Mouse (Mus musculus) heart, embryonic 12.5 days (tissue): ENCODE measurements around the gene Pus7. TPM values are rescaled to one million over a fixed set of nuclear protein-coding genes. Genes with fewer than 3 reads are reported as not detected.
A peak's percentile ranks its signal among the peaks of the same experiment; 100 is the strongest.

Experiments
- ATAC-seq: fragments of 200-750 bp; cut with Nextera tagmentation; 2 replicates; pipeline ENCODE4 v1.8.0; 2017; ENCODE audit warnings: moderate TSS enrichment, moderate library complexity; ENCODE audit not compliant: insufficient number of reproducible peaks, low FRiP score
- H3K27ac ChIP-seq: fragments of 300-500 bp; sonication (generic); 2 replicates; pipeline ENCODE4 v1.5.1; 2016; ENCODE audit warnings: mild to moderate bottlenecking, moderate library complexity; ENCODE audit not compliant: poor library complexity, severe bottlenecking
- H3K27me3 ChIP-seq: fragments of 300-500 bp; sonication (generic); replicated peaks from 2 replicates; pipeline ENCODE4 v1.6.1; 2016; ENCODE audit warnings: mild to moderate bottlenecking, moderate library complexity
- H3K36me3 ChIP-seq: fragments of 300-500 bp; sonication (generic); 2 replicates; pipeline ENCODE4 v1.6.1; 2016; ENCODE audit warnings: mild to moderate bottlenecking, moderate library complexity
- H3K4me1 ChIP-seq: fragments of 300-500 bp; sonication (generic); replicated peaks from 2 replicates; pipeline ENCODE4 v1.6.1; 2016; ENCODE audit warnings: mild to moderate bottlenecking
- H3K4me2 ChIP-seq: fragments of 300-500 bp; sonication (generic); 2 replicates; pipeline ENCODE4 v1.6.1; 2016; ENCODE audit warnings: mild to moderate bottlenecking, moderate library complexity
- H3K4me3 ChIP-seq: fragments of 300-500 bp; sonication (generic); 2 replicates; pipeline ENCODE4 v1.5.1; 2016; ENCODE audit warnings: mild to moderate bottlenecking
- H3K9ac ChIP-seq: fragments of 300-500 bp; sonication (generic); 2 replicates; pipeline ENCODE4 v1.6.1; 2016; ENCODE audit warnings: mild to moderate bottlenecking, moderate library complexity
- H3K9me3 ChIP-seq: fragments of 300-500 bp; sonication (generic); replicated peaks from 2 replicates; pipeline ENCODE4 v1.6.1; 2016; ENCODE audit warnings: mild to moderate bottlenecking, moderate library complexity
- WGBS: fragments of 180-500 bp; shearing (Covaris S2); methylation state at CpG from one replicate; pipeline ENCODE4 v1.1.7; 2016; 5-methylcytosine and 5-hydroxymethylcytosine counted together
- polyA plus RNA-seq: library from polyadenylated mRNA; unstranded; fragments of >200 nt; fragmentation: Nextera tagmentation; extraction: Ambion mirVana; gene quantifications from 2 replicates; pipeline ENCODE4 v1.2.1, GENCODE M21; 2016

The Pus7 gene
- polyA plus RNA-seq, 1 experiment from 2014 or later: 28.9 TPM

DNA sequence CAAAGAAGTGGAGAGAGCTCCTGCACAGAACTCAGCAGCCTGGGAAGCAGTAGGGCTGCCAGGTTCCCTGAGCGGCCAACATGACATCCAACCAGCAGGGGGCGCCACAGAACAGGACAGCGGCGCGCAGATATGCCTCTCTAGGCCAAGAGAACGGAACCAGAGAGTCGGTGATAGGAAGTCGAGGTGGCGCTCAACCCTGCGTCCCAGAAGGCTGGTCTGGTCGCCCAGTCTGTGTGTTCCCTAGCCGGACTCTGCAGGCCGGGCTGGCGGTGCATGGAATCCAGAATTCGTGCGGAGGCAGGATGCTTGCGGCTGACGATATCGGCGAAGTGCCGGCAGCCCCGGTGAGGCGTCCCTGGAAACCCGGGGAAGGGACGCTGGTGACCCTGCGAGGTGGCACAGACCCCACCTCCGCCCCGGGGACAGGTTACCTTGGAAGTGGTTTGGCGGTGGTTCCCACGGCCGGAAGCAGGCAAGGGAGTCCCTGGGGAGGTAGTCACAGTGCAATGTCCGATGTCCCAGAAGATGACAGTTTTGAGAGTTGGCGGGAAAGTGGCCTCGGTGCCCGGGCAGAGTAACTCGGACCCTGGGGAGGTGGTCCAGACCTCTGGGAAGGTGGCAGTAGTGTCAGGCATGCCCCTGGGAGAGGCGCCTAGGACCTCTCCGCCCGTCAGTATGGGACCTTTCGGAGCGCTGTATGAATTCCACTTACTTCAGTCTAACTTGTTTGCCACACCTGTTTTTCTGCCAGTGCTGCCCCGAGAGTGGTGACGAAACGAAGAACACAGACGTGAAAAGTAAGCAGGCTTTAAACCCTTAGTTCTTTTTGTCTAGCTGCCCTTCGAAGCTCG lies 4.3 kb upstream of the Pus7 start, which contains the start of gene Rint1:
Rint1 (plus strand) TSS at position 176 of the 854 bp plus-strand sequence.
- ATAC-seq: peak; percentile 85
- Histone ChIP-seq H3K4me2 (peak within 1 kb of the TSS; percentile 97), H3K36me3 (peaks cover 19% of the 10 kb centered on the region; the same call in 1 of the 2 replicates), H3K27me3 (no peaks in the 10 kb centered on the region), H3K4me1 (peaks cover 14% of the 10 kb centered on the region), H3K9me3 (no peaks in the 10 kb centered on the region), H3K27ac (peak within 1 kb of the TSS; percentile 68), H3K9ac (peak within 1 kb of the TSS; percentile 92), H3K4me3 (peak within 1 kb of the TSS; percentile 90)
- 2% methylated on average over 47 of the region's 47 CpGs for WGBS

DNA sequence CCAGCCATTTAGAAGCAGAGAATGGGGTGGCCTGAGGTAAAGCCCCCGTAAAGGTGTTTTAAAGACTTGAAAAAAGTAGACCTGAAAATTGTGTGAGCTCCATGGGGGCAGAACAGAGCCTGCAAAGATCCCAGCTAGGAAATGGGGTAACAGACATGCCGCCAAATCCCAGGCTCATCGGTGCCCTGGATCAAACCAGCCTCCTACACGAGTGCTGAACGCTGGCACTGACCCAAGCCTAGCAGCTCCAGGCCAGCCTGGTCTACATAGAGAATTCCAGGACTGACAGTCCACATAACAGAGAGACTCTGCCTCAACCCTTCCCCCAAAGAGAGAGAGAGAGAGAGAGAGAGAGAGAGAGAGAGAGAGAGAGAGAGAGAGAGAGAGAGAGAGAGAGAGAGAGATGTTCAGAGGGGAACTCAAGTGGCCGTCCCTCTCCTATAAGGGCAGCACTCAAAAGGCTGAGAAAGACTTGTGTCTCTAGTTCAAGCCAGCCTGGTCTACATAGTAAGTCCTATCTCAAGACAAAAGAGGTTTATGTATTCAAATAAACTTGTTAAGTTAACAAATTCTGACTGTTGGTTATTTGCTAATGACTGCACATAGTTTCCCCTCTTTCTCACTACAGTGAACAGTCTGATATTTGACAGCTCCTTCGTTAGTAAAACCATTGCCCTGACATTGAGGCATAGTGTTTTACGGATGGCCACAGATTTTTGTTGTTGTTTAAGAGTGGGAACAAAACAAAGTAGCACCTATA lies 1.3 kb downstream of the Pus7 start:
- Histone ChIP-seq H3K9me3 (no peaks in the 10 kb centered on the region), H3K27ac (no peak overlapping the region), H3K27me3 (no peaks in the 10 kb centered on the region), H3K4me2 (peak overlapping the region; percentile 71), H3K36me3 (0 out of 2 replicates have a peak, but pooled peaks cover 5% of the 10 kb centered on the region), H3K4me1 (peaks cover 11% of the 10 kb centered on the region), H3K4me3 (peak overlapping the region; percentile 99), H3K9ac (peak overlapping the region; percentile 88)
- ATAC-seq: no peak
- WGBS: 35% methylated on average over 8 of the region's 8 CpGs

DNA sequence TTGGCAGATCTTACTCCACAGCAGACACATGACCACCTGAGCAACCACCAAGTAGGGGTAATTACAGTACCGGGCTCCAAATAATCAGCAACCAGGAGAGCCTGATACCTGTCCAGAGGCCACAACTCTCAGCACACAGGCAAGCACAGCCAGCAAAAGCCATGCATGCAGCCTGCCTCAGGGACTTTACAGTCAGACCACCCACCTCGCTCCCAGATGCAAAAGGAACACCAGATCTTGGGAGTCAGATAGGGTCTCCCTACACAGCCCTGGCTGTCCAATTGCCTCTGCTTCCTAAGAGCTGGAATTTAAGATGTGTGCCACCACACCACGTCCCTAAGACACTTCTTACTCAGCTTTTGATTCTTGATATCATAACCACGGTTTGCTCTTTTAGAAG lies 2.3 kb downstream of the Pus7 start:
- no peaks in the 10 kb centered on the region for H3K9me3 ChIP-seq
- 68% methylated on average over 4 of the region's 4 CpGs for WGBS
- no peak for ATAC-seq

DNA sequence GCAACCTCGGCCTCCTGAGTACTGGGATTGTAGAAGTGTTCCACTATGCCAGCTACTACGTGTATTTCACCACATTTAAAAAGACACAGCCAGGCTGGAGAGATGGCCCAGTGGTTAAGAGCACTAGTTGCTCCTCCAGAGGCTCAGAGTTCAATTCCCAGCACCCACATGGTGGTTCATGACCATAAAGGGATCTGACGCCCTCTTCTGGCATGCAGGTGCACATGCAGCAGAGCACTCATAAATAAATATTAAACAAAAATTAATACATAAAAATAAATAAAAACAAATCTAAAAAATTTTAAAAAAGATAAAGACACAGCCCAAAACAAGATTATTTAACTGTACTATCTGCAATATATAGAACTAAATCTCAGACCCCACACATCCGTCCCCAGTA lies 3.0 kb downstream of the Pus7 start:
- WGBS: 82% methylated on average over 4 of the region's 4 CpGs
- H3K4me2 ChIP-seq: no peak overlapping the region
- no peak for ATAC-seq

More for the DNA sequence above, 2.3 kb downstream of the Pus7 start:
- Histone ChIP-seq H3K4me3 (no peak overlapping the region), H3K27me3 (no peaks in the 10 kb centered on the region), H3K4me2 (no peak overlapping the region), H3K9ac (no peak overlapping the region), H3K4me1 (peaks cover 9% of the 10 kb centered on the region), H3K36me3 (peaks cover 11% of the 10 kb centered on the region), H3K27ac (no peak overlapping the region)

DNA sequence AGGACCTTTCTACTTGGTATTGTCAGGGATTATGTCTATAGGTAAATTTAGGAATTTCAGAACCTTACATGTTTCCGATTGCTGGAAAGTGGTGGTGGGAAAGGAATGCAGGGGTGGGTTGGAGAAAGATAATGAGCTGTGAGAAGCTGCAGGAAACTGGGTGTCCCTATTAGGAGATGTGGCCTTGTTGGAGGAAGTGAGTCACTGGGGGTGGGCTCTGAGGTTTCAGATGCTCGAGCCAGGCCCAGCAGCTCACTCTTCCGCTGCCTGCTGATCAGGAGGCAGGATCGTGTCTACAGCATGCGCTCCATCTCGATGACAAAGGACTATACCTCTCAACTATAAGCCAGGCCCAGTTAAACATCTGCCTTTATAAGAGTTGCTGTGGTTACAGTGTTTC lies 9.3 kb downstream of the Pus7 start:
- Histone ChIP-seq H3K9me3 (no peaks in the 10 kb centered on the region), H3K4me3 (no peak overlapping the region), H3K9ac (no peak overlapping the region), H3K27me3 (no peaks in the 10 kb centered on the region), H3K4me2 (no peak overlapping the region), H3K4me1 (no peaks in the 10 kb centered on the region; the same call in 1 of the 2 replicates), H3K36me3 (peaks cover 48% of the 10 kb centered on the region), H3K27ac (no peak overlapping the region)
- WGBS: 68% methylated on average over 6 of the region's 6 CpGs
- ATAC-seq: no peak

More for the DNA sequence above, 3.0 kb downstream of the Pus7 start:
- H3K27ac ChIP-seq: no peak overlapping the region
- no peak overlapping the region for H3K9ac ChIP-seq
- H3K36me3 ChIP-seq: peaks cover 16% of the 10 kb centered on the region
- no peak overlapping the region for H3K4me3 ChIP-seq
- H3K4me1 ChIP-seq: peaks cover 9% of the 10 kb centered on the region
- H3K27me3 ChIP-seq: no peaks in the 10 kb centered on the region
- no peaks in the 10 kb centered on the region for H3K9me3 ChIP-seq

DNA sequence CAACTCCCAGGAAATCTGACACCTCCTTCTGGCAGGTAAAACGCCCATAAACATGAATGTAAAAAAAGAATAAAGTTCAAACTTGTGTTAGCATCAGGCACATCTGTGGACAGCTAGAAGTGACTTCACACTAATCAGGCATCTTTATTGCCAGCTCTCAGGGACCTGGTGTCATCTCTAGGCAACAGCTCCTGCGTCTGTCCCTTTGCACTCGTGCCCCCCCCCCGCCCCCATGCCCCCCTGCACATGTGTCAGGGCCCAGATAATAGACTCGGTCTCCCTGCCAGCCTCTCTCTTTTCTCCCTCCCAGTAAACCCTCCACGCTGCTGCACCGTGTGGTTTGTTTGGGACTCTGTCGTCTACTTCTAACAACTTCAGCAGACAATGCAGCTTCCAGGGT lies 12.4 kb downstream of the Pus7 start:
- peaks cover 63% of the 10 kb centered on the region for H3K36me3 ChIP-seq
- WGBS: 49% methylated on average over 8 of the region's 8 CpGs
- no peaks in the 10 kb centered on the region for H3K27me3 ChIP-seq
- H3K4me2 ChIP-seq: no peak overlapping the region
- ATAC-seq: peak; percentile 73
- H3K9ac ChIP-seq: no peak overlapping the region
- H3K4me3 ChIP-seq: no peak overlapping the region
- no peaks in the 10 kb centered on the region; the same call in 1 of the 2 replicates for H3K4me1 ChIP-seq
- no peaks in the 10 kb centered on the region for H3K9me3 ChIP-seq
- no peak overlapping the region for H3K27ac ChIP-seq

DNA sequence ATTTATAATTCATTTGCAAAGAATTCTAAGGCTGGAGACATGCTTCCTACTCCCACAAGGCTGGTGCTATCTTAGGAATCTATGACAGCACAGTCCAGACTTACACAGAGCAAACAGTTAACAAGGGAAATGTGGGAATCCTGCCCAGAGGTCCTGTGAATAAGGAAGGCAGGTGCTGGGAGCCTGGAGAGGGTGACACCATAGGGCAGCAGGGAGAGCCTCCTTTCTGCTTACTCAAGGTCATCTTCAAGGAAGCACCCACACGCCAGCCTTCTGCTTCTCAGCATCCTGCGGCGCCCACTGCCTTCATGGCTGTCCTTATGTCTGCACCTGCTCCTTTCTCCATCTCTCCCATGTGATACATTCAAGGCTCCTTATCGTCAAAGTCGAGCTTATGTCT lies 19.0 kb downstream of the Pus7 start:
- no peak for ATAC-seq

DNA sequence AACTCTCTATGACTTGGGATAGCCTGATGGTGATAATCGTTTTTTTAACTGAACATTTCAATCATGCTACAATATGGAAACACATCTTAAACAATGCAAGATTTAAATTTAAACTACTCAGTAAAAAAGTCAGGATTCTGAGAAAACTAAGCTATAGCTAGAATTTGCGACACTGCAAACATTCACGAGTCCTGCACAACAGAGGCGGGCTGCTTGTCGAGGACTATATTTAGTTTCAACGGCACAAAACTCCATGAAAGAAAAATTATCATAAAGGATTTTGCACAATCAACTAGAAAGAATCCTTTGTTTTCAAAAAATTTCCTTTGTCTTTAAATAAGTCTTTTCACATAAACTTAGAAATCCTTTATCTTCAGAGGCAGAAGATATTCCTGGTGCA lies 21.0 kb downstream of the Pus7 start:
- Histone ChIP-seq H3K9ac (no peak overlapping the region), H3K4me3 (no peak overlapping the region), H3K36me3 (peaks cover 48% of the 10 kb centered on the region), H3K9me3 (no peaks in the 10 kb centered on the region), H3K4me2 (no peak overlapping the region), H3K27me3 (no peaks in the 10 kb centered on the region), H3K4me1 (no peaks in the 10 kb centered on the region), H3K27ac (no peak overlapping the region)
- WGBS: 87% methylated on average over 6 of the region's 6 CpGs
- no peak for ATAC-seq

More for the DNA sequence above, 19.0 kb downstream of the Pus7 start:
- Histone ChIP-seq H3K4me3 (no peak overlapping the region), H3K27ac (no peak overlapping the region), H3K36me3 (peaks cover 55% of the 10 kb centered on the region), H3K4me2 (no peak overlapping the region), H3K27me3 (no peaks in the 10 kb centered on the region), H3K9me3 (no peaks in the 10 kb centered on the region), H3K9ac (no peak overlapping the region), H3K4me1 (no peaks in the 10 kb centered on the region)
- WGBS: 87% methylated on average over 5 of the region's 5 CpGs

DNA sequence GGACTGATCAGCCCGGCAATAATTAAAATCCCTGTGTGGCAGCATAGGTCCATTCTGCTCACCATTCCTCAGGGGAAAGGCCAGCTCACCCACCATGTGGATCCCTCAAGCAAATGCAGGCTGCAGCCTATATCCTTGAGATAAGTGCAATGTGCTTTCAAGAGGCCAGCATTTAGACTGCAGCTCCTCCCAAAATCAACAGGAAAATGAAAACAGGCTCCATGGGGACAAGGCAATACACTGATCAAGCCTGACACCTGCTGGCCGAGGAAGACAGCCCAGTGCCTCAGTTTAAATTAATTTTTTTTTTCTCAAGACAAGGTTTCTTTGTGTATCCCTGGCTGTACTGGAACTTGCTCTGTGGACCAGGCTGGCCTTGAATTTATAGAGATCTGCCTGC lies 24.9 kb downstream of the Pus7 start:
- peaks cover 52% of the 10 kb centered on the region for H3K36me3 ChIP-seq
- H3K27me3 ChIP-seq: no peaks in the 10 kb centered on the region
- no peak overlapping the region for H3K9ac ChIP-seq
- H3K27ac ChIP-seq: no peak overlapping the region
- no peaks in the 10 kb centered on the region for H3K4me1 ChIP-seq
- ATAC-seq: 0 out of 2 replicates have a peak, but pooled peaks have one; percentile 15
- no peak overlapping the region for H3K4me2 ChIP-seq
- WGBS: 49% methylated on average over 2 of the region's 2 CpGs
- no peak overlapping the region for H3K4me3 ChIP-seq
- 0 out of 2 replicates have a peak, but pooled peaks cover 3% of the 10 kb centered on the region for H3K9me3 ChIP-seq

DNA sequence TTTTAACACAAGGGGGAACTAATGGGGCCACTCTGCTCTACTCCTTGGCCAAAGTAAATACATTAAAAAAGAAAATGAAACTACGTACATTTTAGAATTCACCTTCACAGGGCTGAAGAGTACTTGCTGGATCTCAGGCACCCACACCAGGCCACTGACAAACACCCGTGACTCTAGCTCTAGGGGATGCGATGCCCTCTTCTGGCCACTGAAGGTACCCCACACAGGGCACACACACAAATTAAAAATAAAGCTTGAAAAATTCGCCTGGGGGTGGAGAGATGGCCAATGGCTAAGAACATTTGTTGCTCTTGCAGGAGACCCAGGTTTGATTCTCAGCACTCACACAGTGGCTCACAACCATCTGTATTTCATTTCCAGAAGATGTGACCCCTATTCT lies 27.1 kb downstream of the Pus7 start:
- Histone ChIP-seq H3K36me3 (peaks cover 48% of the 10 kb centered on the region), H3K4me3 (no peak overlapping the region)
- WGBS: 88% methylated on average over 4 of the region's 4 CpGs

DNA sequence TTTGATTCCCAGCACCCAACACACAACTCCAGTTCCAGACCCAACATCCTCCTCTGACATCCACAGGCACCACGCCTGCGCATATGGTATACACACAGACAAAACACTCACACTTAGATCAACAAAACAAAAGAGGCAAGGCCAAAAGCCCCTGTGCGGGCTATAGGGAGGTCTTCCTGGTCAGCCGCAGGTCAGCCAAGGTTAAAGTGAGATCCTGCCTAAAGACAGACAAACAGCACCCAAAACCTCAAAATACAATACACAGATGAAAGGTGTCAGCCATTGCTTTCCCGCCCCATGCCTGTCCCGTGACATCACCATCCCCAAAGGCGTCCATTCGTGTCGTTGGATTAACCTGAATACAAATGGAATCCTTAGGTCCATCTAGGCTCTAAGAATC lies 27.9 kb downstream of the Pus7 start:
- Histone ChIP-seq H3K4me2 (no peak overlapping the region), H3K27me3 (no peaks in the 10 kb centered on the region), H3K9me3 (0 out of 2 replicates have a peak, but pooled peaks cover 3% of the 10 kb centered on the region), H3K4me3 (no peak overlapping the region), H3K36me3 (peaks cover 56% of the 10 kb centered on the region), H3K9ac (no peak overlapping the region), H3K27ac (no peak overlapping the region), H3K4me1 (no peaks in the 10 kb centered on the region)
- 96% methylated on average over 9 of the region's 9 CpGs for WGBS
- ATAC-seq: no peak

More for the DNA sequence above, 27.1 kb downstream of the Pus7 start:
- Histone ChIP-seq H3K4me2 (no peak overlapping the region), H3K9ac (no peak overlapping the region), H3K9me3 (0 out of 2 replicates have a peak, but pooled peaks cover 3% of the 10 kb centered on the region), H3K27ac (no peak overlapping the region), H3K4me1 (no peaks in the 10 kb centered on the region), H3K27me3 (no peaks in the 10 kb centered on the region)
- no peak for ATAC-seq
